Mouse (Mus musculus): ENCODE results near the gene Olfr1238. TPM values are rescaled to one million over a fixed set of nuclear protein-coding genes. Genes with fewer than 3 reads are reported as not detected.

The Olfr1238 gene
- not detected in 2 replicates for polyA plus RNA-seq (2015; fragmentation: Nextera tagmentation; extraction: Ambion mirVana)

DNA sequence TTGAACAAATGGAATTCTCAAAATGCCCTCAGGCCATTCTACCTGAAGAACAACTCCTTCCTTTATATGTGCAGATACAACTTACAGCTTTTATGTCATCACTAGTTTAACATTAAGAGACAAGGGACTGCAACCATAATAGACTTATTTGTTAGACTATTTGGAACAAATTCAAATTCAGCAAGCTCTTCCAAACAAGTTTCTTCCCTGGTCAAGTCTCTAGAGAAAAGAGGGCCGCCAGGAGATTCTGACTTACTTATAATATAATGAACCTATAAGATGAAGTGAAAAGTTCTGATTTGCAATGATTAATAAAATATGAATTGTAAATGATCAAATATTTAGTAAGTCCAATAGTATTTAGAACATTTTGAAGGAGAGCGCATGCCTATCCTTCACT lies at the start of gene Olfr1238:
TSS of gene Olfr1238 (minus strand) at position 101 of the 400 bp plus-strand sequence.
- Histone ChIP-seq H3K9ac (no peak within 1 kb of the TSS), H3K27ac (replicated peaks) (no peak within 1 kb of the TSS), H3K4me1 (replicated peaks) (no peaks in the 10 kb centered on the region), H3K36me3 (replicated peaks) (no peaks in the 10 kb centered on the region), H3K27me3 (no peaks in the 10 kb centered on the region), H3K4me3 (replicated peaks) (no peak within 1 kb of the TSS), H3K9me3 (replicated peaks) (no peaks in the 10 kb centered on the region), H3K4me2 (no peak within 1 kb of the TSS)
- no peak for ATAC-seq (ENCODE audit: insufficient read depth)
- 79% methylated on average over 2 of the region's 2 CpGs for WGBS (ENCODE audit: insufficient replicate concordance)

DNA sequence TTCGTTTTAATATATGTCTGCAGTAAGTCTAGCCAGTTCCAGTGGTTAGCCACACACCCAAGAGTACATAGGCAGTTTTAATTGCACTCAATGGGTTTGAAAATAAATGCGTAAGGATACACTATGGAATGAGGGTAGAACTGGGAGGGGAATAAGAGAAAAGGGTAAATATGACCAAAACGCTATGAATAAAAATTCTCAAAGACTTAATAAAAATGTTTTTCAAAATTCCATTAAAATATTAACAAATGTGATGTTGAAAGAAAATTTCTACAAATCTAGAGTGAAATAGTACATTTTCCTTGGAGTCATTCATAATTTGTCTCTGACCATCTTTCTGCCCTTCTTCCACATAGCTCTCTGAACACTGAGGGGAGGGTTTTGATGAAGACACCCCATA lies 33.4 kb upstream of the Olfr1238 start, which contains the start of gene Olfr1240:
TSS of gene Olfr1240 (minus strand) at position 101 of the 400 bp plus-strand sequence.
- Histone ChIP-seq H3K4me3 (replicated peaks) (no peak within 1 kb of the TSS), H3K9ac (no peak within 1 kb of the TSS), H3K27me3 (no peaks in the 10 kb centered on the region), H3K9me3 (replicated peaks) (no peaks in the 10 kb centered on the region), H3K4me2 (no peak within 1 kb of the TSS), H3K4me1 (replicated peaks) (no peaks in the 10 kb centered on the region), H3K27ac (replicated peaks) (no peak within 1 kb of the TSS), H3K36me3 (replicated peaks) (no peaks in the 10 kb centered on the region)
- 59% methylated on average over 3 of the region's 3 CpGs for WGBS (ENCODE audit: insufficient replicate concordance)
- ATAC-seq (ENCODE audit: insufficient read depth) = no peak

DNA sequence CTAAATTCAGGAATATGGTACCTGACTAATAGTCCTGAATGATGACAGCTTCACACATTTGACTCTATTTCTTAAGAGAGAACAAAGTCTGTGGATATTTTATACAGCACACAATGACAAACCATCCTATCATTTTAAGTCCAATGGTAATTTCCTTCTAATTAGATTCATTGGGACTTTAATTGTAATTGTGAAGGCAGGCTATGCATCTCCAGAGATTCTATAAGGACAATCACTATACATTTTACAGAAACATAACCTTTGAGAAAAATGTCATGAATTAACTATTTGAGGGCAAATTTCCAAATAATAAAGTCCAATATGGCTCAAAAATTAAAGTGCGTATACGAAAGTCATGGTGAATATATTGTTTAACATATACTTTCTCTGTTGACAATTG lies 10.8 kb upstream of the Olfr1238 start, which contains the start of gene Olfr1239:
TSS of gene Olfr1239 (minus strand) at position 101 of the 400 bp plus-strand sequence.
- Histone ChIP-seq H3K4me1 (replicated peaks) (no peaks in the 10 kb centered on the region), H3K4me3 (replicated peaks) (no peak within 1 kb of the TSS), H3K4me2 (no peak within 1 kb of the TSS), H3K9ac (no peak within 1 kb of the TSS), H3K9me3 (replicated peaks) (no peaks in the 10 kb centered on the region), H3K27me3 (no peaks in the 10 kb centered on the region), H3K27ac (replicated peaks) (no peak within 1 kb of the TSS), H3K36me3 (replicated peaks) (no peaks in the 10 kb centered on the region)
- no peak for ATAC-seq (ENCODE audit: insufficient read depth)
- WGBS (ENCODE audit: insufficient replicate concordance) = 85% methylated on average over 2 of the region's 2 CpGs

DNA sequence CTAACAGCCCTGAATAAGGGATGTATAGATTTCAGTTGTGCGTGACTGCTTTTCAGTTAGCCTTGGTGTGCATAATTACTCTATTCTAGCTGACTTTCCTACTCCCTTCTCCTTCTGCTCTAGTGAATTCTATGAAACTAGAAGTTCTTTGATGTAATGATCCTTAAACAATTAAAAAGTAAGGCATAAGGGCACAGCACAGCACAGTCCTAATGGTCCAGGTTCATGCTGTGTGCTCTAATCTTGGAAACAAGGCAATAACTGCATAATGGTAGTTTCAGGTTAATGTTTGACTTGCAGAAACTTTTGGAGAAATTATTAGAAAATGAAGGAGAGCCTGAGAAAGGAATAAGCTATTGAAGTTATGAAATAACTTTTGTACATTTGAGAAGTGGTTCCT lies 5.1 kb upstream of the Olfr1238 start:
- Histone ChIP-seq H3K27me3 (no peaks in the 10 kb centered on the region), H3K9ac (no peak overlapping the region), H3K4me3 (replicated peaks) (no peak overlapping the region), H3K27ac (replicated peaks) (no peak overlapping the region), H3K36me3 (replicated peaks) (no peaks in the 10 kb centered on the region), H3K4me2 (no peak overlapping the region), H3K9me3 (replicated peaks) (no peaks in the 10 kb centered on the region), H3K4me1 (replicated peaks) (no peaks in the 10 kb centered on the region)
- 73% methylated on average over 1 of the region's 1 CpGs for WGBS (ENCODE audit: insufficient replicate concordance)
- ATAC-seq (ENCODE audit: insufficient read depth) = no peak

DNA sequence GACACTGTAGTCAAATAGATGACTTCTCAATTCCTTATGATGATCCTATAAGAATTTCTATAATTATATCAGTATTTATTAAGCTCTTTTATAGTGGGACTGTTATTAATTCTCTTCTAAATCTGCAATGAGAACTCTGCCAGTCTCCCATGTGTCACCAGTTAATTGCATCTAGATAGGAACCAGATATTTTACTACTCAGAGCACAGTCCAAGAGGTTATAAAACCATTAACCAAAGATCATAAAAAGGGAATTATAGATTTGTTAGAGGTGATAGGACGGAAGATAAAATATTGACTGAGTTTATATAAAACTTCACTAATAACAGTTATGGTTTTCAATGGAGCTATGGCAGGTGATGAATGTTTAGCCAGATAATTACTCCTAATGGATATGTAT lies 8.6 kb downstream of the Olfr1238 start:
- no peak overlapping the region for H3K9ac ChIP-seq
- WGBS (ENCODE audit: insufficient replicate concordance) = 57% methylated on average over 1 of the region's 1 CpGs
- no peaks in the 10 kb centered on the region for H3K4me1 ChIP-seq (replicated peaks)
- H3K27me3 ChIP-seq = no peaks in the 10 kb centered on the region
- H3K27ac ChIP-seq (replicated peaks) = no peak overlapping the region
- no peaks in the 10 kb centered on the region for H3K9me3 ChIP-seq (replicated peaks)
- H3K36me3 ChIP-seq (replicated peaks) = no peaks in the 10 kb centered on the region
- H3K4me2 ChIP-seq = no peak overlapping the region
- no peak for ATAC-seq (ENCODE audit: insufficient read depth)
- H3K4me3 ChIP-seq (replicated peaks) = no peak overlapping the region

DNA sequence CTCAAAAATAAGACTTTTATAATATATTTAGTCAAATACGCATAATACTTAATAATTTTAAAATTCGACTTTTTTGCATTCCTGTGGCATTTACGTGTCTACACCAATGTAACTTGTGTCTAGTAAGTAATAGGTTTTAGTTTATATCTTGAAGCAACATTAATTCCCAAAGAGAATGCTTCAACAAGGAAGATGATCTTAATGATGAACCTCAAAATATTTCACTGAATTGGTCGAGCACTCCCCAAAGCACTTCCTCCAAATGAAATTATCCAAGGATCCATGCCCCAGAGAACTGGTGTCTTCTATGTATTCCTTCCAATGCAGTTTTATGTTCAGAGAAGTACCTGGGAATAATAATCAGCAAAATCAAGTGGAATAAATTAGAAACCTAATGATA lies 44.7 kb downstream of the Olfr1238 start, which contains the start of gene Olfr1234:
TSS of gene Olfr1234 (minus strand) at position 101 of the 400 bp plus-strand sequence.
- Histone ChIP-seq H3K27me3 (no peaks in the 10 kb centered on the region), H3K9me3 (replicated peaks) (no peaks in the 10 kb centered on the region), H3K4me1 (replicated peaks) (no peaks in the 10 kb centered on the region), H3K9ac (no peak within 1 kb of the TSS), H3K4me3 (replicated peaks) (no peak within 1 kb of the TSS), H3K4me2 (no peak within 1 kb of the TSS), H3K27ac (replicated peaks) (no peak within 1 kb of the TSS), H3K36me3 (replicated peaks) (no peaks in the 10 kb centered on the region)
- WGBS (ENCODE audit: insufficient replicate concordance) = 67% methylated on average over 4 of the region's 4 CpGs
- no peak for ATAC-seq (ENCODE audit: insufficient read depth)

Other genes starting within 250 kb of the Olfr1238 start
- gene Olfr1224-ps1, start 245.6 kb downstream of the Olfr1238 start, polyA plus RNA-seq (2015; fragmentation: Nextera tagmentation; extraction: Ambion mirVana) = not detected in 2 replicates
- gene Olfr1225, start 235.0 kb downstream of the Olfr1238 start, polyA plus RNA-seq (2015; fragmentation: Nextera tagmentation; extraction: Ambion mirVana) = not detected in 2 replicates
- gene Olfr1226, start 209.6 kb downstream of the Olfr1238 start, polyA plus RNA-seq (2015; fragmentation: Nextera tagmentation; extraction: Ambion mirVana) = not detected in 2 replicates
- gene Olfr1228, start 155.6 kb downstream of the Olfr1238 start, polyA plus RNA-seq (2015; fragmentation: Nextera tagmentation; extraction: Ambion mirVana) = not detected in 2 replicates
- not detected in 2 replicates for gene Olfr1229, start 121.7 kb downstream of the Olfr1238 start, polyA plus RNA-seq (2015; fragmentation: Nextera tagmentation; extraction: Ambion mirVana)
- gene Olfr1230, start 112.4 kb downstream of the Olfr1238 start, polyA plus RNA-seq (2015; fragmentation: Nextera tagmentation; extraction: Ambion mirVana) = not detected in 2 replicates
- not detected in 2 replicates for gene Olfr1231, start 102.6 kb downstream of the Olfr1238 start, polyA plus RNA-seq (2015; fragmentation: Nextera tagmentation; extraction: Ambion mirVana)
- not detected in 2 replicates for gene Olfr1232, start 80.0 kb downstream of the Olfr1238 start, polyA plus RNA-seq (2015; fragmentation: Nextera tagmentation; extraction: Ambion mirVana)
- not detected in 2 replicates for gene Olfr1233, start 67.3 kb downstream of the Olfr1238 start, polyA plus RNA-seq (2015; fragmentation: Nextera tagmentation; extraction: Ambion mirVana)
- not detected in 2 replicates for gene Olfr1234, start 44.8 kb downstream of the Olfr1238 start, polyA plus RNA-seq (2015; fragmentation: Nextera tagmentation; extraction: Ambion mirVana)
- not detected in 2 replicates for gene Olfr1239, start 10.7 kb upstream of the Olfr1238 start, polyA plus RNA-seq (2015; fragmentation: Nextera tagmentation; extraction: Ambion mirVana)
- not detected in 2 replicates for gene Olfr1240, start 33.3 kb upstream of the Olfr1238 start, polyA plus RNA-seq (2015; fragmentation: Nextera tagmentation; extraction: Ambion mirVana)
- gene Olfr1241, start 77.5 kb upstream of the Olfr1238 start, polyA plus RNA-seq (2015; fragmentation: Nextera tagmentation; extraction: Ambion mirVana) = not detected in 2 replicates
- gene Olfr1242, start 88.7 kb upstream of the Olfr1238 start, polyA plus RNA-seq (2015; fragmentation: Nextera tagmentation; extraction: Ambion mirVana) = not detected in 2 replicates
- gene Olfr1243, start 121.8 kb upstream of the Olfr1238 start, polyA plus RNA-seq (2015; fragmentation: Nextera tagmentation; extraction: Ambion mirVana) = not detected in 2 replicates
- not detected in 2 replicates for gene Olfr1245, start 168.8 kb upstream of the Olfr1238 start, polyA plus RNA-seq (2015; fragmentation: Nextera tagmentation; extraction: Ambion mirVana)
- gene Olfr1246, start 183.5 kb upstream of the Olfr1238 start, polyA plus RNA-seq (2015; fragmentation: Nextera tagmentation; extraction: Ambion mirVana) = not detected in 2 replicates
- gene Olfr1247, start 204.5 kb upstream of the Olfr1238 start, polyA plus RNA-seq (2015; fragmentation: Nextera tagmentation; extraction: Ambion mirVana) = not detected in 2 replicates
- gene Olfr1248, start 208.6 kb upstream of the Olfr1238 start, polyA plus RNA-seq (2015; fragmentation: Nextera tagmentation; extraction: Ambion mirVana) = not detected in 2 replicates
- gene Olfr1249, start 225.3 kb upstream of the Olfr1238 start, polyA plus RNA-seq (2015; fragmentation: Nextera tagmentation; extraction: Ambion mirVana) = not detected in 2 replicates

Measured in liver, embryonic 15.5 days (tissue).